Mouse (Mus musculus): ENCODE data around the gene Bdkrb1.

GRCm38 (mm10) chr12:105625798-105626197 is 22.9 kb downstream of the Bdkrb1 start:
- TF ChIP-seq GATA1 (IDR thresholded peaks at IDR 0.05; ENCODE audit: borderline replicate concordance, low read length) (no peak), FLI1 (IDR thresholded peaks at IDR 0.05; ENCODE audit: low read length) (no peak)

All from megakaryocyte, embryonic 14.5 days (primary cell).